Mouse (Mus musculus) neural tube, embryonic 13.5 days (tissue): ENCODE results near the gene Cnga1. TPM values are rescaled to one million over a fixed set of nuclear protein-coding genes. Genes with fewer than 3 reads are reported as not detected.
"Not testable (repeated sequence)": the region's sequence is repeated elsewhere in the genome, so short reads cannot be mapped to it uniquely, and the experiment has no call there.

ENCODE experiments used
- ATAC-seq: fragments of 200-750 bp; cut with Nextera tagmentation; 2 replicates; pipeline ENCODE4 v1.8.0; 2017; ENCODE audit warnings: low read depth, mild to moderate bottlenecking, moderate TSS enrichment, moderate library complexity
- H3K27ac ChIP-seq: fragments of 300-500 bp; sonication (generic); replicated peaks from 2 replicates; pipeline ENCODE4 v1.5.1; 2015; ENCODE audit warnings: moderate library complexity, mild to moderate bottlenecking, inconsistent platforms
- H3K27me3 ChIP-seq: fragments of 300-500 bp; sonication (generic); 2 replicates; pipeline ENCODE4 v1.6.1; 2015; ENCODE audit warnings: mild to moderate bottlenecking, inconsistent platforms
- H3K36me3 ChIP-seq: fragments of 300-500 bp; sonication (generic); 2 replicates; pipeline ENCODE4 v1.6.1; 2015; ENCODE audit warnings: mild to moderate bottlenecking, inconsistent platforms
- H3K4me1 ChIP-seq: fragments of 300-500 bp; sonication (generic); replicated peaks from 2 replicates; pipeline ENCODE4 v1.6.1; 2015; ENCODE audit warnings: inconsistent platforms
- H3K4me2 ChIP-seq: fragments of 300-500 bp; sonication (generic); 2 replicates; pipeline ENCODE4 v1.6.1; 2015; ENCODE audit warnings: inconsistent platforms, mild to moderate bottlenecking, moderate library complexity
- H3K4me3 ChIP-seq: fragments of 300-500 bp; sonication (generic); 2 replicates; pipeline ENCODE4 v1.5.1; 2015; ENCODE audit warnings: mild to moderate bottlenecking, inconsistent platforms
- H3K9ac ChIP-seq: fragments of 300-500 bp; sonication (generic); 2 replicates; pipeline ENCODE4 v1.6.1; 2015; ENCODE audit warnings: moderate library complexity, mild to moderate bottlenecking, inconsistent platforms
- H3K9me3 ChIP-seq: fragments of 300-500 bp; sonication (generic); 2 replicates; pipeline ENCODE4 v1.6.1; 2016; ENCODE audit warnings: inconsistent platforms
- WGBS: fragments of 180-500 bp; shearing (Covaris S2); methylation state at CpG from one replicate; pipeline ENCODE4 v1.1.7; 2015; 5-methylcytosine and 5-hydroxymethylcytosine counted together
- polyA plus RNA-seq: library from polyadenylated mRNA; unstranded; fragments of >200 nt; fragmentation: Nextera tagmentation; extraction: Ambion mirVana; gene quantifications from 2 replicates; pipeline ENCODE4 v1.2.1, GENCODE M21; 2015

Gene Cnga1
- polyA plus RNA-seq, 1 experiment from 2014 or later: not detected

GRCm38 (mm10) chr5:72634791-72635271 lies 9.2 kb downstream of the Cnga1 start:
- no peak for ATAC-seq
- WGBS: 87% methylated on average over 9 of the region's 9 CpGs

DNA sequence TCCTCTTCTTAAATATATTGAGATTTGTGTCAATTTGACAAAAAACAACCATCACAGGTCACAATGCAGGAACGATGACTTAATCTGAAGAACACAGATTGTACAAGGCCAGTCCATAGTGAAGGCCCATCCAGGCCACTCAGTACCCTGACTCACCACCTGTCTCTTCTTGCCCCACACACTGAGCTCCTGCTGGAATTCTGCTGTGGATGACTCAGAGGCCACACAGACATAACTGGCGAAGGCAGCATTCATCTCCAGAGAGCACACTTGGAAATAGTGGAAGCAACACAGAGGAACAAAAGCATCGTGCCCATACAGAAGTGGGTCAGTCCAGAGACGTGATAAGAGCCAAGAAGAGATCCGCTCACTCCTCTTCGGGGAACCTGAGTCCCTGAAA lies 14.0 kb downstream of the Cnga1 start:
- no peaks in the 10 kb centered on the region for H3K9me3 ChIP-seq
- no peaks in the 10 kb centered on the region for H3K36me3 ChIP-seq
- H3K4me1 ChIP-seq: no peaks in the 10 kb centered on the region
- no peak overlapping the region for H3K27ac ChIP-seq
- no peak overlapping the region for H3K4me2 ChIP-seq
- no peak overlapping the region for H3K4me3 ChIP-seq
- H3K27me3 ChIP-seq: no peaks in the 10 kb centered on the region
- ATAC-seq: no peak
- no peak overlapping the region for H3K9ac ChIP-seq
- 92% methylated on average over 6 of the region's 6 CpGs for WGBS

More at GRCm38 (mm10) chr5:72634791-72635271, 9.2 kb downstream of the Cnga1 start:
- Histone ChIP-seq H3K36me3 (no peaks in the 10 kb centered on the region), H3K4me3 (no peak overlapping the region), H3K27me3 (no peaks in the 10 kb centered on the region), H3K9ac (no peak overlapping the region), H3K4me1 (no peaks in the 10 kb centered on the region), H3K9me3 (no peaks in the 10 kb centered on the region), H3K27ac (no peak overlapping the region), H3K4me2 (no peak overlapping the region)

GRCm38 (mm10) chr5:72621022-72621421 lies 23.1 kb downstream of the Cnga1 start:
- Histone ChIP-seq H3K4me3 (no peak overlapping the region), H3K4me2 (no peak overlapping the region), H3K4me1 (no peaks in the 10 kb centered on the region), H3K9me3 (no peaks in the 10 kb centered on the region), H3K36me3 (no peaks in the 10 kb centered on the region), H3K9ac (no peak overlapping the region), H3K27ac (no peak overlapping the region), H3K27me3 (no peaks in the 10 kb centered on the region)
- no peak for ATAC-seq
- 96% methylated on average over 1 of the region's 1 CpGs for WGBS

- 82% methylated on average over 4 of the region's 4 CpGs for WGBS
These were observed 26.7 kb downstream of the Cnga1 start for GRCm38 (mm10) chr5:72617413-72617812.

GRCm38 (mm10) chr5:72603138-72603537 lies 40.9 kb downstream of the Cnga1 start:
- Histone ChIP-seq H3K27me3 (no peaks in the 10 kb centered on the region), H3K27ac (no peak overlapping the region), H3K4me2 (no peak overlapping the region), H3K36me3 (no peaks in the 10 kb centered on the region), H3K4me1 (no peaks in the 10 kb centered on the region), H3K9me3 (no peaks in the 10 kb centered on the region), H3K9ac (no peak overlapping the region), H3K4me3 (no peak overlapping the region)
- 92% methylated on average over 4 of the region's 4 CpGs for WGBS
- no peak for ATAC-seq

More at GRCm38 (mm10) chr5:72617413-72617812, 26.7 kb downstream of the Cnga1 start:
- H3K9me3 ChIP-seq: no peaks in the 10 kb centered on the region
- no peak overlapping the region for H3K4me2 ChIP-seq
- no peak overlapping the region for H3K27ac ChIP-seq
- no peak overlapping the region for H3K9ac ChIP-seq
- H3K27me3 ChIP-seq: no peaks in the 10 kb centered on the region
- H3K36me3 ChIP-seq: no peaks in the 10 kb centered on the region
- no peaks in the 10 kb centered on the region for H3K4me1 ChIP-seq
- H3K4me3 ChIP-seq: no peak overlapping the region
- no peak for ATAC-seq

GRCm38 (mm10) chr5:72601006-72601405 lies 43.1 kb downstream of the Cnga1 start:
- no peak overlapping the region for H3K4me2 ChIP-seq
- H3K9me3 ChIP-seq: no peaks in the 10 kb centered on the region
- no peaks in the 10 kb centered on the region for H3K27me3 ChIP-seq
- WGBS: 17% methylated on average over 5 of the region's 5 CpGs
- H3K27ac ChIP-seq: no peak overlapping the region
- no peaks in the 10 kb centered on the region for H3K4me1 ChIP-seq
- H3K4me3 ChIP-seq: no peak overlapping the region
- no peaks in the 10 kb centered on the region for H3K36me3 ChIP-seq
- no peak for ATAC-seq
- no peak overlapping the region for H3K9ac ChIP-seq

- WGBS: 2% methylated on average over 38 of the region's 38 CpGs
- Histone ChIP-seq H3K27ac (no peak within 1 kb of the TSS), H3K4me2 (peak within 1 kb of the TSS; percentile 63), H3K4me1 (peaks cover 6% of the 10 kb centered on the region; the same call in 1 of the 2 replicates), H3K36me3 (no peaks in the 10 kb centered on the region), H3K27me3 (peaks cover 20% of the 10 kb centered on the region; the same call in 1 of the 2 replicates), H3K9ac (peak within 1 kb of the TSS; percentile 62), H3K4me3 (peak within 1 kb of the TSS; percentile 41), H3K9me3 (no peaks in the 10 kb centered on the region)
- ATAC-seq: peak; percentile 91
These were observed 56.8 kb downstream of the Cnga1 start, which contains the start of gene Gm5868 for GRCm38 (mm10) chr5:72587192-72587681. Gene Gm5868, minus strand, starts transcription at chr5:72587551.

DNA sequence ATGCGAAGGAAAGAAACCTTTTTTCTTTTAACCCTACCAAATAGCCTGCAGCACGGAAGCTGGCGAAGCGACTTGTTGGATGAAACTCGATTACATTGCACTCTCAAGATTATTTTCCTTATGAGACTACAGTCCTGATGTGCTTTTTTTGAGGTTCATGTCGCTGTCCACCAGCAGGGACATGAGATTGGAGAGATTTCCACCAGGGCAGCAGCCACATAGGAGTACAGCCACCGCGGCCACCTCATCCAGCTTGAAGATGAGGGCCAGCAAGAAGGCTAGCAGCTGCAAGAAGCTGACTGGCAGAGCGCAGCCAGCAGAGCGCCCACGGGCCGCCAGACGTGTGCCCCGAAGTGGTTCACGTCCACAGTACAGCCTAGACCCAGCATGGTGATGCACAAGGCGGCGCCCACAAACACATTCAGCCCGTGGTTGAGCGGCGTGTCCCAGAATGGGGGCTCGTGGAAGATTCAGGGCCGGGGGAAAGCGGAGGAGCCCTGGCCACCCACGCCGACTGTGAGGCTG lies 57.3 kb downstream of the Cnga1 start:
- peak; percentile 84 for ATAC-seq
- H3K4me3 ChIP-seq: peak overlapping the region; percentile 41
- WGBS: 46% methylated on average over 25 of the region's 25 CpGs
- H3K9me3 ChIP-seq, H3K36me3 ChIP-seq, H3K27ac ChIP-seq, H3K4me1 ChIP-seq: not testable (repeated sequence)
- H3K4me2 ChIP-seq: peak overlapping the region; percentile 63
- peak overlapping the region; percentile 62 for H3K9ac ChIP-seq
- H3K27me3 ChIP-seq: peaks cover 20% of the 10 kb centered on the region; the same call in 1 of the 2 replicates

- not testable (repeated sequence) for H3K4me2 ChIP-seq, H3K36me3 ChIP-seq, H3K9me3 ChIP-seq, H3K4me1 ChIP-seq, ATAC-seq, H3K4me3 ChIP-seq, H3K27ac ChIP-seq, H3K9ac ChIP-seq
- peaks cover 20% of the 10 kb centered on the region; the same call in 1 of the 2 replicates for H3K27me3 ChIP-seq
- WGBS: 46% methylated on average over 7 of the region's 7 CpGs
These were observed 58.0 kb downstream of the Cnga1 start for GRCm38 (mm10) chr5:72586122-72586521.

- Histone ChIP-seq H3K4me3 (peak within 1 kb of the TSS; percentile 41), H3K4me2 (peak within 1 kb of the TSS; percentile 58), H3K9ac (peak within 1 kb of the TSS; percentile 65), H3K4me1 (peaks cover 11% of the 10 kb centered on the region; the same call in 1 of the 2 replicates)
- H3K27ac ChIP-seq, H3K27me3 ChIP-seq, H3K36me3 ChIP-seq, H3K9me3 ChIP-seq: not testable (repeated sequence)
- WGBS: 6% methylated on average over 17 of the region's 21 CpGs
- ATAC-seq: peak; percentile 49
These were observed 63.1 kb downstream of the Cnga1 start, which contains the start of gene Zar1 for GRCm38 (mm10) chr5:72580970-72581332. Gene Zar1, minus strand, starts transcription at chr5:72581254.

DNA sequence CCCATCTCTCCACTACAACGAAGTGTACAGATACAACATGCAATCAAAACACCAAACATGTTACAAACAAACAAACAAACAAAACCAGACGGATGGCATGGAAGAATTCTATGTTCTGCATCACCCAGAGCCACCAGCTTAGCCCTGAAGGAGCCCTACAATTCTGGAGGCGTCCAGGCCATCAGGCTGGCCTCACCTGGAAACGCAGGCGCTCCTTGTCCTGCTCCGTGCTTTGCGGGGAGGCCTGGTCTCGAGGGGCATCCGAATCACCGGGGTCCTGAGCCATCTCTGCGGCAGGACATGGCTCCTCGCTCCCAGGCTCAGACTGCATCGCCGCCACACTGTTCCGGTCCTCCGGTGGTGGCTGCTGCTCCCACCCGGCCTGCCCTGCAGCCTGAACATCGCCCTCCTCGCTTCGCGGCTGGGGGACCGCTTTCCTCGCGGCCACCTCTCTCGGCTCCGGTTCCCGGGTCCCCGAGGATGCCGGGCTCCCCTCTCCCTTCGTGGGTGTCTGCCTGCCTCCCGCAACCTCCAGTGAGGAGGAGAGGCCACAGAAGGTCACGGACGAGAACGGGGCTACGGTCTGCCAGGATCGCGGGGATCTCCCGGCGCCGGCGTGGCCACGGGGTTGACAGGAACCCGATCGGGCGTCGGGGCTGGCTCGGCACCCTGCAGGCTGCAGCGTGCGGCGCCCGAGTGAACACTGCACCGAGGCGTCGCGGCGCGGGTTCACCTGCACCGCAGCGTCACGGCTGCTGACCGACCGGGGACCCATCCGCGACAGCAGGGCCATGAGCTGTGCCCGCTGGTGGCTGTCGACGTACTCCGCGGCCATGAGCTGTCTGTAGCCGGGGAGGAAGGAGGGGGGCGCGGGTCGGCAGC lies 63.7 kb downstream of the Cnga1 start:
- not testable (repeated sequence) for H3K36me3 ChIP-seq, H3K9me3 ChIP-seq, H3K27me3 ChIP-seq, H3K27ac ChIP-seq
- ATAC-seq: peak; percentile 82
- Histone ChIP-seq H3K4me2 (peak overlapping the region; percentile 58), H3K9ac (peak overlapping the region; percentile 65), H3K4me1 (peaks cover 11% of the 10 kb centered on the region; the same call in 1 of the 2 replicates), H3K4me3 (peak overlapping the region; percentile 41)
- 5% methylated on average over 61 of the region's 73 CpGs for WGBS

- not testable (repeated sequence) for H3K27me3 ChIP-seq, H3K9me3 ChIP-seq, H3K9ac ChIP-seq, H3K27ac ChIP-seq, H3K4me3 ChIP-seq, H3K36me3 ChIP-seq
- peak overlapping the region; percentile 58 for H3K4me2 ChIP-seq
- 25% methylated on average over 10 of the region's 10 CpGs for WGBS
- ATAC-seq: 0 out of 2 replicates have a peak, but pooled peaks have one; percentile 37
- peaks cover 11% of the 10 kb centered on the region; the same call in 1 of the 2 replicates for H3K4me1 ChIP-seq
These were observed 64.5 kb downstream of the Cnga1 start for GRCm38 (mm10) chr5:72579599-72579998.
